Mouse (Mus musculus) lung, postnatal 0 days (tissue): Measurements from ENCODE around the gene Paxbp1.

Experiments used
- CTCF ChIP-seq: IDR thresholded peaks from 2 replicates; pipeline ENCODE4 v1.5.1; 2016; ENCODE audit warnings: antibody characterized with exemption, mild to moderate bottlenecking
- EP300 ChIP-seq: IDR thresholded peaks from 2 replicates; pipeline ENCODE4 v1.6.1; 2016; ENCODE audit warnings: antibody characterized with exemption, mild to moderate bottlenecking, control low read depth

DNA sequence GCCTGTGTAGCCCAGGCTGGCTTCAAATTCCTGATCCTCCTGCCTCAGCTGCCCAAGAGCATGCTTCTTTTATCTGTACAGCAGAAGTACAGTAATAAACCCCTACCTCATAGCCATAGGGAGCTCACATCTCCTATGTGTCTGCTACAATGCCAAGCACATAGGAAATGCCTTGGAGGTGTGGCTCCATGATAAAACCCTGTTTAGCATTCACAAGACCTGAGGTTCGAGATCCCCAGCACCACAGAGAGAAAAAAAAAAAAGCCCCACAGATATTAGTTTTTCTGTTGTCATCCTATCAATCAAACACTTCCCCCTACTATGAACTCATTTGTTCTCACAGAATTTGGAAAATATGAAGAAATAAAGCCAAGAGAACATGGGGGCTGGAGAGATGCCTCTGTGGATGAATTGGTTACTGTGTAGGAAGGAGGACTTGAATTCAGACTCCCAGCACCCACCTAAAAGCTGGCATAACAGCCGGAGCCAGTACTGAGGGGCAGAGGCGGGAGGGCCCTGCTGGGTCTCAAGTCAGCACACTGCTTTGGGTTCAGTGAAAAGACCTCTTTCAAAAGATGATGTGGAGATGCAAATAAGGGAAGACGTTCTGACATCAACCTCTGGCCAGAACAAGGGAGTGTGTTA, 38.8 kb upstream of the Paxbp1 start:
- TF ChIP-seq CTCF (no peak), EP300 (no peak)
